ENCODE assay signal across 17 mouse cellular contexts in the genomic region with DNA sequence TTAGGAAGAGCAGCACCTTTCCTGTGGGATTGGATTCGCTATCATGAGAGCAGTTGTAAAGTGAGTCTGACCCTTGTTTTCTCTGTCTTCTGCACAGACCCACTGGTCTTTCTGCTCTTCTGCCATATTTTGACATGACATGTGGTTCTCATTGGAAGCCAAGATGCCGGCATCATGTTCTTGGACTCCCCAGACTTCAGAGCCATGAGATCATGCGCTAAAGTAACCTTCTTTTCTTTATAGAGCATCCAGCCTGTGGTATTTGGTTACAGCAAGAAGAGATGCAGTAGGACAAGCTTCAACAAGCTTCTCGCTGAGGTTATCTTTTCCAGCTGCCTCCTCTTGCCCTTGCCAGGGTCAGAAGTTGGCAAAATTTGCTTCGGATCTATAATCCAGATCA.
A peak's percentile ranks its signal among the peaks of the same experiment; 100 is the strongest.
DNase-seq lines count a peak whose midpoint lies in the region; TF ChIP-seq lines count a peak whose summit lies in the region.
"Had no signal": no experiment of that assay in that cellular context is flagged by ENCODE, and none has a peak within 500 bp of the region (broad histone marks: within the 10 kb centered on the region; RNA-seq: fewer than 3 reads in every experiment).

No protein-coding gene starts in this region.

- peak overlapping the region; percentile 65 for H3K27ac ChIP-seq in gastrocnemius, adult 2 months
- H3K27ac ChIP-seq in layer of hippocampus, adult 2 months, result peak overlapping the region; percentile 41; the same call in 1 of the 2 replicates

- no peak for TF ChIP-seq CTCF in gastrocnemius, adult 2 months (IDR thresholded peaks at IDR 0.05)
- no peak for TF ChIP-seq CTCF in layer of hippocampus, adult 2 months (conservative IDR thresholded peaks at IDR 0.05)

- DNase-seq in gastrocnemius, adult 18-20 months (ENCODE audit: low spot score), result peak; percentile 54
- DNase-seq in gastrocnemius, postnatal 36 days, result no peak
- no peak for DNase-seq in gastrocnemius, adult 2 months
- no peak for DNase-seq in gastrocnemius, postnatal 14 days
- DNase-seq in layer of hippocampus, adult 2 months (ENCODE audit: low spot score in 2 of 2), result no peak
- no peak for DNase-seq in layer of hippocampus, adult 18-20 months (ENCODE audit: low spot score in 2 of 2)
- DNase-seq in skeletal muscle tissue, adult 2 months (ENCODE audit: low read depth, low spot score), result peak; percentile 57
- DNase-seq in adrenal gland, postnatal 14 days, result no peak
- DNase-seq: adrenal gland, adult 2 months; adrenal gland, adult 8-10 months; adrenal gland, postnatal 10 days; adrenal gland, postnatal 25 days; adrenal gland, postnatal 36 days; B cell, adult 2 months; cerebellum, adult 11 months; cerebellum, adult 11-12 months; cerebellum, adult 18-20 months had no signal

- H3K4me3 ChIP-seq in gastrocnemius, adult 2 months, result no peak overlapping the region
- H3K4me3 ChIP-seq in layer of hippocampus, adult 2 months, result no peak overlapping the region

- intact Hi-C loops in gastrocnemius, postnatal 36 days (cut with DNase I), result no loop called here
- intact Hi-C loops in gastrocnemius, adult 2 months (cut with DNase I), result no loop called here
- intact Hi-C loops in gastrocnemius, postnatal 14 days (cut with DNase I; ENCODE audit: low total_unique reads), result no loop called here

Comparison
In these comparisons a context has a peak if more than half of its experiments do, and no peak if none do; other contexts are left out.
1. DNase-seq: peak in gastrocnemius, adult 18-20 months (single experiment) and skeletal muscle tissue, adult 2 months (single experiment); none in gastrocnemius, postnatal 36 days (0 of 2), gastrocnemius, adult 2 months (single experiment), gastrocnemius, postnatal 14 days (single experiment), layer of hippocampus, adult 2 months (0 of 2), layer of hippocampus, adult 18-20 months (0 of 2) and adrenal gland, postnatal 14 days (single experiment).